Mouse (Mus musculus): Measurements from ENCODE around the gene Ccdc57.

DNA sequence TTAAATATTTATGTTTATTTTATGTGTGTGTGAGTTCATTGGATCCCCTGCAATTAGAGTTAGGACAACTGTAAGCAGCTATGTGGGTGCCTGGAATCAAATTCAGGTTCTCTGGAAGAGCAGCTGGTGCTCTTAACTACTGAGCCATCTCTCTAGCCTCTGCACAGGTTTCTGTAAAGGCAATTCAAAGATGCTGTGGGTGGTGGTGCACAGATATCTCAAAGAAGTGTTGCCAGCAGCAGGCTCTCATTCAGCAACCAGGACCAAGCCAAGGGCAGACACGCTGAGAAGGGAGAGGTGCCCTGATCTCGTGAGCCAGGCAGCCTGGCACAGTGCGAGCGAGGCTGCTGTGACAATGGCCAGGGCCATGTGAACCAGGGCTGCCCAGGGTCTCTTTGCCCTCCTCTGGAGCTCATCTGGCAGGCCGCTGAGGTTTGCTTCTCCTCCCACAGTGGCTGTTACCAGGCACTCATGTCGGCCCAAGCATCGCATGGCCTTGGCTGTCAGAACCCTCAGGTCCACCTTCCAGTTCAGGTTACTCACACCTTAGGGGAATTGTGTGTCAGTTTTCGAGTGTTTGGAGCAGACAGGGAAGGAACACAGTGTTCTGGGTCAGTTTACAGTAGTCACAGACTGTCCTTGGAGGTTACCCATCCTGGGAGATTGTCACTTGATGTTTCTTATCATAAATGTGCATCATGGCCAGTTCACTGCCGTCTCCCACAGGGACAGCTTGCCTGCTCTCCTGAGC, 85.8 kb downstream of the Ccdc57 start:
- TF ChIP-seq POLR2A (IDR thresholded peaks at IDR 0.05; ENCODE audit: borderline replicate concordance, extremely low read depth, insufficient read depth, insufficient read length, poor library complexity, severe bottlenecking) (no peak), CTCF (IDR thresholded peaks at IDR 0.05; ENCODE audit: borderline replicate concordance, extremely low read depth, insufficient read depth, insufficient read length) (no peak)

Data from brain, embryonic 14.5 days (tissue).